Mouse (Mus musculus): ENCODE results near the gene Tas1r3.

Gene Tas1r3

GRCm38 (mm10) chr4:155840076-155841002, 22.8 kb downstream of the Tas1r3 start:
- DNase-seq: no peak

- no peak for DNase-seq
Observed at GRCm38 (mm10) chr4:155839483-155839910, 23.7 kb downstream of the Tas1r3 start, which contains the start of gene Mxra8. Gene Mxra8 (plus strand): TSS chr4:155839680.

- no peak for DNase-seq
Observed at GRCm38 (mm10) chr4:155838187-155839153, 24.7 kb downstream of the Tas1r3 start.

GRCm38 (mm10) chr4:155837404-155838010, 25.7 kb downstream of the Tas1r3 start:
- DNase-seq: no peak

- DNase-seq: peak; percentile 80
Observed at GRCm38 (mm10) chr4:155833836-155834235, 29.3 kb downstream of the Tas1r3 start.

GRCm38 (mm10) chr4:155833234-155833633, 29.9 kb downstream of the Tas1r3 start:
- DNase-seq: no peak

GRCm38 (mm10) chr4:155832321-155832720, 30.8 kb downstream of the Tas1r3 start:
- no peak for DNase-seq

- DNase-seq: no peak
Observed at GRCm38 (mm10) chr4:155831831-155832230, 31.3 kb downstream of the Tas1r3 start.

- DNase-seq: peak; percentile 96
Observed at GRCm38 (mm10) chr4:155831205-155831766, 31.9 kb downstream of the Tas1r3 start, which contains the start of gene Aurkaip1. Gene Aurkaip1 (plus strand): TSS chr4:155831272.

- DNase-seq: no peak
Observed at GRCm38 (mm10) chr4:155830596-155830995, 32.6 kb downstream of the Tas1r3 start.

- no peak for DNase-seq
Observed at GRCm38 (mm10) chr4:155829866-155830265, 33.3 kb downstream of the Tas1r3 start.

- no peak for DNase-seq
Observed at GRCm38 (mm10) chr4:155823443-155823842, 39.7 kb downstream of the Tas1r3 start.

GRCm38 (mm10) chr4:155821025-155821424, 42.1 kb downstream of the Tas1r3 start:
- no peak for DNase-seq

- DNase-seq: no peak
Observed at GRCm38 (mm10) chr4:155817533-155817932, 45.6 kb downstream of the Tas1r3 start.

- no peak for DNase-seq
Observed at GRCm38 (mm10) chr4:155812665-155813181, 50.4 kb downstream of the Tas1r3 start.

GRCm38 (mm10) chr4:155811929-155812664, 51.1 kb downstream of the Tas1r3 start, which contains the start of gene Ccnl2:
Gene Ccnl2 (plus strand): TSS chr4:155812489.
- peak; percentile 95 for DNase-seq
